Mouse (Mus musculus): Measurements from ENCODE around the gene Tra2a.

- TF ChIP-seq CTCF (IDR thresholded peaks at IDR 0.05) (no peak), EP300 (IDR thresholded peaks at IDR 0.05) (no peak)
These were observed 1.4 kb downstream of the Tra2a start for GRCm38 (mm10) chr6:49262421-49262820.
